Mouse (Mus musculus): ENCODE results near the gene Cfi.

- TF ChIP-seq POLR2A (IDR thresholded peaks at IDR 0.05; ENCODE audit: control insufficient read depth, low read depth, low read length) (no peak), CTCF (IDR thresholded peaks at IDR 0.05; ENCODE audit: control insufficient read depth, insufficient read depth, insufficient replicate concordance, low read depth, low read length) (no peak)
These were observed 8.0 kb upstream of the Cfi start for GRCm38 (mm10) chr3:129827691-129828090.
